Mouse (Mus musculus) hindbrain, embryonic 15.5 days (tissue): ENCODE data around the gene Gm20708. TPM values are rescaled to one million over a fixed set of nuclear protein-coding genes. Genes with fewer than 3 reads are reported as not detected.

Experiments
- ATAC-seq: fragments of 200-750 bp; cut with Nextera tagmentation; 2 replicates; pipeline ENCODE4 v1.8.0; 2017; ENCODE audit warnings: low read depth, moderate number of reproducible peaks, moderate TSS enrichment; ENCODE audit not compliant: low FRiP score
- H3K27ac ChIP-seq: fragments of 300-500 bp; sonication (generic); replicated peaks from 2 replicates; pipeline ENCODE4 v1.5.1; 2015; ENCODE audit warnings: mild to moderate bottlenecking, inconsistent platforms
- H3K27me3 ChIP-seq: fragments of 300-500 bp; sonication (generic); 2 replicates; pipeline ENCODE4 v1.6.1; 2015; ENCODE audit warnings: control low read depth, inconsistent platforms
- H3K36me3 ChIP-seq: fragments of 300-500 bp; sonication (generic); 2 replicates; pipeline ENCODE4 v1.6.1; 2015; ENCODE audit warnings: control low read depth, inconsistent platforms
- H3K4me1 ChIP-seq: fragments of 300-500 bp; sonication (generic); replicated peaks from 2 replicates; pipeline ENCODE4 v1.6.1; 2015; ENCODE audit warnings: control low read depth, inconsistent platforms
- H3K4me2 ChIP-seq: fragments of 300-500 bp; sonication (generic); 2 replicates; pipeline ENCODE4 v1.6.1; 2015; ENCODE audit warnings: moderate library complexity, mild to moderate bottlenecking, inconsistent platforms
- H3K4me3 ChIP-seq: fragments of 300-500 bp; sonication (generic); 2 replicates; pipeline ENCODE4 v1.5.1; 2015; ENCODE audit warnings: mild to moderate bottlenecking, inconsistent platforms
- H3K9ac ChIP-seq: fragments of 300-500 bp; sonication (generic); 2 replicates; pipeline ENCODE4 v1.6.1; 2015; ENCODE audit warnings: inconsistent platforms
- H3K9me3 ChIP-seq: fragments of 300-500 bp; sonication (generic); 2 replicates; pipeline ENCODE4 v1.6.1; 2016; ENCODE audit warnings: control low read depth, inconsistent platforms
- WGBS: fragments of 180-500 bp; shearing (Covaris S2); methylation state at CpG from one replicate; pipeline ENCODE4 v1.1.7; 2015; 5-methylcytosine and 5-hydroxymethylcytosine counted together
- polyA plus RNA-seq: library from polyadenylated mRNA; unstranded; fragments of >200 nt; fragmentation: Nextera tagmentation; extraction: Ambion mirVana; gene quantifications from 2 replicates; pipeline ENCODE4 v1.2.1, GENCODE M21; 2015

Gene Gm20708
- polyA plus RNA-seq, 1 experiment from 2014 or later: 1.6 TPM

GRCm38 (mm10) chr11:117819095-117819494 lies 9.6 kb downstream of the Gm20708 start:
- peaks cover 3% of the 10 kb centered on the region for H3K4me1 ChIP-seq
- WGBS: 60% methylated on average over 8 of the region's 8 CpGs
- no peak overlapping the region for H3K27ac ChIP-seq
- ATAC-seq: no peak
- H3K9ac ChIP-seq: no peak overlapping the region
- H3K4me2 ChIP-seq: no peak overlapping the region
- no peak overlapping the region for H3K4me3 ChIP-seq
- H3K9me3 ChIP-seq: no peaks in the 10 kb centered on the region
- H3K27me3 ChIP-seq: no peaks in the 10 kb centered on the region
- H3K36me3 ChIP-seq: no peaks in the 10 kb centered on the region

- H3K9me3 ChIP-seq: no peaks in the 10 kb centered on the region
- H3K4me3 ChIP-seq: no peak overlapping the region
- H3K9ac ChIP-seq: no peak overlapping the region
- no peaks in the 10 kb centered on the region for H3K36me3 ChIP-seq
- H3K4me2 ChIP-seq: no peak overlapping the region
- H3K27ac ChIP-seq: no peak overlapping the region
- 88% methylated on average over 7 of the region's 7 CpGs for WGBS
- no peaks in the 10 kb centered on the region for H3K27me3 ChIP-seq
- no peak for ATAC-seq
- peaks cover 12% of the 10 kb centered on the region for H3K4me1 ChIP-seq
Measured at GRCm38 (mm10) chr11:117820173-117820572, 10.7 kb downstream of the Gm20708 start.

GRCm38 (mm10) chr11:117821868-117822267 lies 12.4 kb downstream of the Gm20708 start:
- no peak for ATAC-seq
- H3K4me2 ChIP-seq: no peak overlapping the region
- no peak overlapping the region for H3K9ac ChIP-seq
- no peak overlapping the region for H3K27ac ChIP-seq
- H3K36me3 ChIP-seq: no peaks in the 10 kb centered on the region
- H3K4me1 ChIP-seq: peaks cover 26% of the 10 kb centered on the region
- H3K9me3 ChIP-seq: no peaks in the 10 kb centered on the region
- no peak overlapping the region for H3K4me3 ChIP-seq
- H3K27me3 ChIP-seq: no peaks in the 10 kb centered on the region
- WGBS: 86% methylated on average over 9 of the region's 9 CpGs

- no peaks in the 10 kb centered on the region for H3K9me3 ChIP-seq
- H3K9ac ChIP-seq: no peak overlapping the region
- no peaks in the 10 kb centered on the region for H3K27me3 ChIP-seq
- 79% methylated on average over 7 of the region's 7 CpGs for WGBS
- H3K4me2 ChIP-seq: no peak overlapping the region
- peaks cover 26% of the 10 kb centered on the region for H3K4me1 ChIP-seq
- no peak overlapping the region for H3K27ac ChIP-seq
- no peak for ATAC-seq
- no peaks in the 10 kb centered on the region for H3K36me3 ChIP-seq
- H3K4me3 ChIP-seq: no peak overlapping the region
Measured at GRCm38 (mm10) chr11:117822728-117823241, 13.3 kb downstream of the Gm20708 start.

- no peak overlapping the region for H3K27ac ChIP-seq
- no peaks in the 10 kb centered on the region for H3K27me3 ChIP-seq
- H3K36me3 ChIP-seq: no peaks in the 10 kb centered on the region
- no peaks in the 10 kb centered on the region for H3K9me3 ChIP-seq
- no peak overlapping the region; the same call in 1 of the 2 replicates for H3K4me2 ChIP-seq
- WGBS: 94% methylated on average over 6 of the region's 6 CpGs
- no peak overlapping the region for H3K9ac ChIP-seq
- ATAC-seq: no peak
- H3K4me3 ChIP-seq: no peak overlapping the region
- H3K4me1 ChIP-seq: peaks cover 31% of the 10 kb centered on the region
Measured at GRCm38 (mm10) chr11:117823411-117823810, 13.9 kb downstream of the Gm20708 start.

GRCm38 (mm10) chr11:117824060-117824969 lies 14.8 kb downstream of the Gm20708 start:
- Histone ChIP-seq H3K9ac (peak overlapping the region; percentile 37; the same call in 1 of the 2 replicates), H3K4me1 (peaks cover 38% of the 10 kb centered on the region)

GRCm38 (mm10) chr11:117825333-117826101 lies 16.0 kb downstream of the Gm20708 start, which contains the start of the genes Afmid and Tk1:
Gene Afmid, plus strand, starts transcription at chr11:117825924.
Gene Tk1, minus strand, starts transcription at chr11:117826092.
- peak within 1 kb of the TSS; percentile 39 for H3K4me3 ChIP-seq
- no peaks in the 10 kb centered on the region for H3K36me3 ChIP-seq
- no peaks in the 10 kb centered on the region for H3K27me3 ChIP-seq
- no peaks in the 10 kb centered on the region for H3K9me3 ChIP-seq
- H3K9ac ChIP-seq: peak within 1 kb of the TSS; percentile 37
- peaks cover 39% of the 10 kb centered on the region for H3K4me1 ChIP-seq
- H3K27ac ChIP-seq: peak within 1 kb of the TSS; percentile 54
- peak; percentile 59; the same call in 1 of the 2 replicates for ATAC-seq
- under 1% methylated on average over 34 of the region's 34 CpGs for WGBS
- peak within 1 kb of the TSS; percentile 67 for H3K4me2 ChIP-seq

More at GRCm38 (mm10) chr11:117824060-117824969, 14.8 kb downstream of the Gm20708 start:
- H3K27me3 ChIP-seq: no peaks in the 10 kb centered on the region
- H3K4me2 ChIP-seq: peak overlapping the region; percentile 67
- no peaks in the 10 kb centered on the region for H3K36me3 ChIP-seq
- H3K4me3 ChIP-seq: peak overlapping the region; percentile 39
- 18% methylated on average over 23 of the region's 23 CpGs for WGBS
- ATAC-seq: peak; percentile 72
- no peaks in the 10 kb centered on the region for H3K9me3 ChIP-seq
- H3K27ac ChIP-seq: peak overlapping the region; percentile 20; the same call in 1 of the 2 replicates

- Histone ChIP-seq H3K9ac (peak overlapping the region; percentile 37; the same call in 1 of the 2 replicates), H3K4me1 (peaks cover 39% of the 10 kb centered on the region), H3K27me3 (no peaks in the 10 kb centered on the region), H3K36me3 (no peaks in the 10 kb centered on the region), H3K4me2 (peak overlapping the region; percentile 67), H3K4me3 (peak overlapping the region; percentile 39), H3K9me3 (no peaks in the 10 kb centered on the region), H3K27ac (peak overlapping the region; percentile 54)
- 3% methylated on average over 5 of the region's 5 CpGs for WGBS
- no peak for ATAC-seq
Measured at GRCm38 (mm10) chr11:117826164-117826563, 16.7 kb downstream of the Gm20708 start.

- Histone ChIP-seq H3K9me3 (no peaks in the 10 kb centered on the region), H3K9ac (no peak overlapping the region), H3K4me1 (peaks cover 39% of the 10 kb centered on the region), H3K27me3 (no peaks in the 10 kb centered on the region), H3K4me2 (peak overlapping the region; percentile 67; the same call in 1 of the 2 replicates), H3K36me3 (no peaks in the 10 kb centered on the region), H3K27ac (no peak overlapping the region), H3K4me3 (no peak overlapping the region)
- no peak for ATAC-seq
- 75% methylated on average over 8 of the region's 8 CpGs for WGBS
Measured at GRCm38 (mm10) chr11:117826916-117827315, 17.4 kb downstream of the Gm20708 start.

- Histone ChIP-seq H3K4me3 (no peak overlapping the region), H3K27me3 (no peaks in the 10 kb centered on the region), H3K9ac (no peak overlapping the region), H3K27ac (no peak overlapping the region), H3K9me3 (no peaks in the 10 kb centered on the region), H3K36me3 (no peaks in the 10 kb centered on the region), H3K4me2 (no peak overlapping the region), H3K4me1 (peaks cover 44% of the 10 kb centered on the region)
- no peak for ATAC-seq
- 64% methylated on average over 3 of the region's 3 CpGs for WGBS
Measured at GRCm38 (mm10) chr11:117827386-117827785, 17.9 kb downstream of the Gm20708 start.

- peaks cover 46% of the 10 kb centered on the region for H3K4me1 ChIP-seq
- peak overlapping the region; percentile 54; the same call in 1 of the 2 replicates for H3K27ac ChIP-seq
- H3K9ac ChIP-seq: no peak overlapping the region
- no peak for ATAC-seq
- no peak overlapping the region for H3K4me2 ChIP-seq
- 79% methylated on average over 18 of the region's 18 CpGs for WGBS
- H3K36me3 ChIP-seq: no peaks in the 10 kb centered on the region
- H3K9me3 ChIP-seq: no peaks in the 10 kb centered on the region
- H3K27me3 ChIP-seq: no peaks in the 10 kb centered on the region
- no peak overlapping the region for H3K4me3 ChIP-seq
Measured at GRCm38 (mm10) chr11:117828149-117828887, 18.9 kb downstream of the Gm20708 start.
